Mouse (Mus musculus) CH12.LX (cell line): Measurements from ENCODE around the gene Thumpd3. TPM values are rescaled to one million over a fixed set of nuclear protein-coding genes. Genes with fewer than 3 reads are reported as not detected.

Experiments used
- DNase-seq: peaks from one replicate; pipeline ENCODE4 v3.0.0-alpha.2; 2013; ENCODE audit errors: extremely low read depth
- H3K27ac ChIP-seq: 2 replicates; pipeline ENCODE4 v1.5.1; 2012; ENCODE audit warnings: low read depth, mild to moderate bottlenecking, control low read depth, moderate library complexity; ENCODE audit not compliant: insufficient read depth
- H3K27me3 ChIP-seq: replicated peaks from 2 replicates; pipeline ENCODE3; 2012; ENCODE audit warnings: inconsistent platforms
- H3K36me3 ChIP-seq, 2 experiments: replicated peaks in 1 of 2; 2 replicates each; pipeline versions ENCODE3 to v1.6.1; 2012; ENCODE audit warnings: inconsistent platforms in 1 of 2, low read length in 1 of 2, mild to moderate bottlenecking in 1 of 2, mixed read lengths in 1 of 2, moderate library complexity in 1 of 2; ENCODE audit not compliant: control insufficient read depth in 1 of 2, insufficient read depth in 1 of 2
- H3K4me1 ChIP-seq, 2 experiments: 2 replicates each; pipeline ENCODE4 v1.6.1; 2012; ENCODE audit warnings: inconsistent platforms in 1 of 2, moderate library complexity in 1 of 2; ENCODE audit not compliant: insufficient read depth in 2 of 2, control insufficient read depth in 1 of 2
- H3K4me2 ChIP-seq: 2 replicates; pipeline ENCODE4 v1.6.1; 2012; ENCODE audit warnings: low read depth, mild to moderate bottlenecking, control low read depth; ENCODE audit not compliant: poor library complexity, insufficient read depth, severe bottlenecking
- H3K4me3 ChIP-seq, 3 experiments: fragments of 150-350 bp in 1 of 3; sonication (generic) in 1 of 3; replicated peaks in 1 of 3; 2 replicates each; pipeline versions ENCODE3 to v1.5.1; 2011 to 2012; ENCODE audit warnings: low read depth in 2 of 3, low read length in 2 of 3, mild to moderate bottlenecking in 2 of 3, moderate library complexity in 2 of 3, control low read depth in 1 of 3, improper control_type of control experiment in 1 of 3, inconsistent platforms in 1 of 3, mixed read lengths in 1 of 3; ENCODE audit not compliant: poor library complexity in 1 of 3
- H3K79me2 ChIP-seq: replicated peaks from 2 replicates; pipeline ENCODE4 v1.6.1; 2012; ENCODE audit warnings: mild to moderate bottlenecking, moderate library complexity; ENCODE audit not compliant: control insufficient read depth, poor library complexity, insufficient read depth, severe bottlenecking; ENCODE audit errors: extremely low read depth
- H3K9ac ChIP-seq: 2 replicates; pipeline ENCODE4 v1.6.1; 2012; ENCODE audit warnings: low read depth, mild to moderate bottlenecking, control low read depth, moderate library complexity; ENCODE audit not compliant: insufficient read depth
- H3K9me3 ChIP-seq: replicated peaks from 2 replicates; pipeline ENCODE3; 2012; ENCODE audit warnings: low read length, inconsistent platforms, mixed read lengths
- BHLHE40 ChIP-seq: IDR thresholded peaks from 2 replicates; pipeline ENCODE4 v1.6.1; 2011; ENCODE audit warnings: mild to moderate bottlenecking, low read depth, low read length, improper control_type of control experiment
- CHD1 ChIP-seq: IDR thresholded peaks from 2 replicates; pipeline ENCODE4 v1.6.1; 2012; ENCODE audit warnings: low read depth, low read length, improper control_type of control experiment, inconsistent platforms
- CHD2 ChIP-seq: IDR thresholded peaks from 2 replicates; pipeline ENCODE4 v1.6.1; 2011; ENCODE audit warnings: low read length, improper control_type of control experiment
- EP300 ChIP-seq: IDR thresholded peaks from 2 replicates; pipeline ENCODE4 v1.6.1; 2011; ENCODE audit warnings: low read length, improper control_type of control experiment
- ETS1 ChIP-seq: conservative IDR thresholded peaks from 2 replicates; pipeline ENCODE4 v1.6.1; 2012; ENCODE audit warnings: low read depth, mild to moderate bottlenecking, inconsistent platforms, low read length, improper control_type of control experiment, moderate library complexity
- GABPA ChIP-seq: IDR thresholded peaks from 2 replicates; pipeline ENCODE4 v1.6.1; 2012; ENCODE audit warnings: low read depth, low read length, improper control_type of control experiment, inconsistent platforms; ENCODE audit not compliant: insufficient replicate concordance
- IRF4 ChIP-seq: IDR thresholded peaks from 2 replicates; pipeline ENCODE4 v1.6.1; 2014; ENCODE audit warnings: low read depth, mild to moderate bottlenecking, inconsistent platforms, low read length, improper control_type of control experiment
- JUN ChIP-seq: IDR thresholded peaks from 2 replicates; pipeline ENCODE4 v1.6.1; 2011; ENCODE audit warnings: low read depth, mild to moderate bottlenecking, low read length, improper control_type of control experiment, moderate library complexity; ENCODE audit not compliant: insufficient read depth
- MAFK ChIP-seq: IDR thresholded peaks from 2 replicates; pipeline ENCODE4 v1.6.1; 2011; ENCODE audit warnings: low read length, improper control_type of control experiment; ENCODE audit not compliant: insufficient replicate concordance
- MAX ChIP-seq: IDR thresholded peaks from 2 replicates; pipeline ENCODE4 v1.6.1; 2011; ENCODE audit warnings: low read length, improper control_type of control experiment
- MEF2A ChIP-seq: IDR thresholded peaks from 2 replicates; pipeline ENCODE4 v1.6.1; 2014; ENCODE audit warnings: low read depth, mild to moderate bottlenecking, inconsistent platforms, low read length, improper control_type of control experiment, borderline replicate concordance
- MXI1 ChIP-seq: IDR thresholded peaks from 2 replicates; pipeline ENCODE4 v1.6.1; 2011; ENCODE audit warnings: mild to moderate bottlenecking, low read depth, low read length, improper control_type of control experiment
- MYC ChIP-seq: IDR thresholded peaks from 2 replicates; pipeline ENCODE4 v1.6.1; 2011; ENCODE audit warnings: low read depth, mild to moderate bottlenecking, improper control_type of control experiment, low read length
- NELFE ChIP-seq: IDR thresholded peaks from 2 replicates; pipeline ENCODE4 v1.6.1; 2011; ENCODE audit warnings: low read depth, low read length, improper control_type of control experiment
- RAD21 ChIP-seq: IDR thresholded peaks from 2 replicates; pipeline ENCODE4 v1.6.1; 2011; ENCODE audit warnings: low read depth, mild to moderate bottlenecking, low read length, improper control_type of control experiment, moderate library complexity
- TCF12 ChIP-seq: IDR thresholded peaks from 2 replicates; pipeline ENCODE4 v1.6.1; 2014; ENCODE audit warnings: low read depth, mild to moderate bottlenecking, inconsistent platforms, low read length, improper control_type of control experiment
- UBTF ChIP-seq: IDR thresholded peaks from 2 replicates; pipeline ENCODE4 v1.6.1; 2012; ENCODE audit warnings: low read depth, mild to moderate bottlenecking, inconsistent platforms, low read length, improper control_type of control experiment, moderate library complexity
- dilution Hi-C: fragments of 300-500 bp; cut with MboI; formaldehyde crosslinking; loops from 2 replicates; pipeline ENCODE4 v1.14.3; 2020; ENCODE audit warnings: low sequenced_read_pairs; ENCODE audit not compliant: extremely low pct_unique_long_range_greater_than_20kb, extremely low pct_ligation_motif_present
- in situ Hi-C: fragments of 300-500 bp; cut with MboI; formaldehyde crosslinking; loops from 3 replicates; pipeline ENCODE4 v1.14.3; 2019; ENCODE audit warnings: low sequenced_read_pairs, low pct_ligation_motif_present, low pct_unique_long_range_greater_than_20kb, mixed read lengths
- polyA plus RNA-seq: library from polyadenylated mRNA; unstranded; fragments of >175 nt; gene quantifications from 2 replicates; pipeline ENCODE4 v1.2.1, GENCODE M21; 2012; ENCODE audit warnings: low read depth; ENCODE audit not compliant: insufficient read length
- total RNA-seq, 2 experiments: library from RNA; depleted of rRNA; stranded (reverse); fragments of 300-350 nt in 1 of 2; fragments of >200 nt in 1 of 2; gene quantifications; 2 replicates each; pipeline ENCODE4 v1.2.3; 2012 to 2014

Thumpd3 gene
- total and polyA plus RNA-seq, 3 experiments, result 37.1 to 78.1 (median 69.3) TPM

GRCm38 (mm10) chr6:113027446-113027845 is 18.6 kb upstream of the Thumpd3 start:
- Histone ChIP-seq H3K4me3 (no peak overlapping the region), H3K4me2 (no peak overlapping the region), H3K9me3 (no peaks in the 10 kb centered on the region), H3K9ac (no peak overlapping the region), H3K27ac (no peak overlapping the region), H3K36me3 (no peaks in the 10 kb centered on the region), H3K4me1 (no peaks in the 10 kb centered on the region), H3K27me3 (peaks cover 1% of the 10 kb centered on the region), H3K79me2 (no peaks in the 10 kb centered on the region)
- dilution Hi-C loops, result no loop called here
- in situ Hi-C loops, result no loop called here
- no peak for TF ChIP-seq TCF12
- DNase-seq, result no peak

- TF ChIP-seq GABPA, result no peak
- TF ChIP-seq MYC, result no peak
- no peak for TF ChIP-seq RAD21
- TF ChIP-seq UBTF, result no peak
- no peak for TF ChIP-seq TCF12
- no peak for TF ChIP-seq BHLHE40
- TF ChIP-seq MAFK, result no peak
- no peak for TF ChIP-seq CHD1
- no peak for TF ChIP-seq EP300
- TF ChIP-seq JUN, result no peak
- TF ChIP-seq MXI1, result no peak
- TF ChIP-seq CHD2, result no peak
- no peak for TF ChIP-seq MEF2A
- no peak overlapping the region for H3K4me3 ChIP-seq
- no peak for DNase-seq
- H3K36me3 ChIP-seq, result no peaks in the 10 kb centered on the region
- H3K27me3 ChIP-seq, result peaks cover 1% of the 10 kb centered on the region
- no peaks in the 10 kb centered on the region for H3K79me2 ChIP-seq
- no peak overlapping the region for H3K9ac ChIP-seq
- in situ Hi-C loops, result no loop called here
- H3K4me2 ChIP-seq, result no peak overlapping the region
- dilution Hi-C loops, result no loop called here
- no peaks in the 10 kb centered on the region for H3K9me3 ChIP-seq
- H3K27ac ChIP-seq, result no peak overlapping the region
- H3K4me1 ChIP-seq, result no peaks in the 10 kb centered on the region
Measured at GRCm38 (mm10) chr6:113029006-113029405, 17.0 kb upstream of the Thumpd3 start.

GRCm38 (mm10) chr6:113030553-113030952 is 15.5 kb upstream of the Thumpd3 start:
- in situ Hi-C loops, result no loop called here
- H3K4me2 ChIP-seq, result no peak overlapping the region
- H3K36me3 ChIP-seq, result no peaks in the 10 kb centered on the region
- H3K4me3 ChIP-seq, result no peak overlapping the region
- H3K27me3 ChIP-seq, result peaks cover 1% of the 10 kb centered on the region
- TF ChIP-seq NELFE, result no peak
- TF ChIP-seq ETS1, result no peak
- no peak for TF ChIP-seq MAX
- TF ChIP-seq IRF4, result no peak
- no peak overlapping the region for H3K27ac ChIP-seq
- no peaks in the 10 kb centered on the region for H3K79me2 ChIP-seq
- DNase-seq, result no peak
- dilution Hi-C loops, result no loop called here
- H3K9me3 ChIP-seq, result no peaks in the 10 kb centered on the region
- H3K4me1 ChIP-seq, result no peaks in the 10 kb centered on the region
- no peak overlapping the region for H3K9ac ChIP-seq
